Mouse (Mus musculus) kidney, postnatal 4 days (tissue): ENCODE data around the gene Far2.
"Not testable (repeated sequence)": the region's sequence is repeated elsewhere in the genome, so short reads cannot be mapped to it uniquely, and the experiment has no call there.

Experiments
- DNase-seq, 2 experiments: peaks; one replicate each; pipeline ENCODE4 v3.0.0; 2021; ENCODE audit warnings: mixed read lengths in 2 of 2

Gene Far2

GRCm38 (mm10) chr6:148120703-148121102 is 73.6 kb downstream of the Far2 start:
- no peak for DNase-seq

DNA sequence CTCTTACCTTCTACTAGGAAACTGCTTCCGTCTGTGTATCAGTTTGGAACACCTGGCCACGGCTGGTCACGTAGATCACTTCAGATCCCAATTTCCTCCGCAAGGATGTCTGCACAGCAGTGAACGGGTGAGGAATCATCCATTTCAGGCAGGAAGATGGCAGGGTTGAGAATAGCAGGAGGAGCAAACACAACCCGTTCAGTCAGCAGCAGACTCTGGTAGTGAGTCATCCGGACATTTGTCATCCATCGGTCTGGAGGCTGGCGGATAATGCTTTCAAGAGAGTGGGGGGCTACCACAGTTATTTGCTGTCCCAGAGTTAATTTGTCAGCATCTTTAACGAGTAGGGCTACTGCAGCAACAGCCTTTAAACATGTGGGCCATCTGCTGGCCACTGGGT is 79.8 kb downstream of the Far2 start:
- DNase-seq: not testable (repeated sequence)

- no peak for DNase-seq
These were observed 85.3 kb downstream of the Far2 start for GRCm38 (mm10) chr6:148132314-148132713.

- no peak for DNase-seq
These were observed 86.5 kb downstream of the Far2 start for GRCm38 (mm10) chr6:148133536-148133935.

DNA sequence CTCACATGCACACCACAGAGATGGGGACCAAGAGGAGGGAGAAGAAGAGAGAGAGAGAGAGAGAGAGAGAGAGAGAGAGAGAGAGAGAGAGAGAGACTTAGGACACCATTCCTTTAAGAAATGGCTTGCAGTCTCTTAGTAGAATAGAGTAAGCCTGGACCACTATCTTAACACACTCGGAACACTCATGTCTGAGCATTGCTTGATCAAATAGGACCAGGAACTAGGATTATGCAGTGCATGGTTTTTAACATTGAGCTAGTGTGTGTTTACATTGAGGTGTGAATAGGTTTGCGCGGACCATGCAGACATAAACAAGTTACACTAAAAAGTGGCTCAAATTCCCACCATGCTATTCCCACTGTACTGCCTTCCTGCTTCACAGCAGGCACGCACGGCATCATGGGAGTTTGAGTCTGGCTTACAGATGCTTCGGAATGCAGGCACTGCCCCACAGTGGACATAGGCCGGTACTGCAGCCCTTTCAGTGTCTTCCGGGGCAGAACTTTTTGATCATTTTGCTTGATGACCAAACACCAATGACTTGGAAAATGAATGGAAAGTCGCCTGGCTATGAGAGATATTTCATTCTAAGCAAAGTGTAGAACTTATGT is 88.8 kb downstream of the Far2 start:
- DNase-seq: peak; percentile 90 to 92

DNA sequence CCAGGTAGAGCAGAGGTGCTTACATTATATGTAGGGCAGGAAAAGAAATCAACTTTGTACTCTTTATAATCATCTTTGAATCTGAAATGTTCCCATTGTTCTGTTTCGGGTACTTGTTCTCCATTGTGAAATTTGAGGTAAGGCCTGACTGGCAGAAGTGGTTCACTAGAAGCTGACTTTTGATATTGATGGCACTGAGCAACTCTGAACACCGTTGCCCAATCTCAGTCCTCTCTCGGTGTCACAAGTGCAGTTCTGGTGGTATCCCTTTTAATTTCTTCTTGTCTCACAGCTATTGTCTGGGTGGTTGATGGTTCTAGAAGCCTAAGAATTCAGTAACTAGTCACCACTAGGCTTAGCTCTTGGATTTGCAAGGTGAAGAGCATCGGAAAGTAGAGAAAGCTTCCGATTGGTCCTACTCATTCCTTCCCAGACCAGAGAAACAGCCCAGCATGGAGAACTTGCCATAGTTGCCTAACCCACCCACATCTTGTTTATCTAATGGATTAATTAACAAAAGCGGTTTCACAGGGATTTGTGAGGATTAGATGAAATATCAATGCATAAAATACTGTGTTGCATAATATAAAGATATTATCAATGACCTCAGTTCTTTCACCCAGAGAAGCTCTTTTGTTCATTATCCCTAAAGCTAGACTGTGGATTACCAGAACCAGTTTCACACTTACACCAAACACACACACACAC is 92.4 kb downstream of the Far2 start:
- DNase-seq: no peak

DNA sequence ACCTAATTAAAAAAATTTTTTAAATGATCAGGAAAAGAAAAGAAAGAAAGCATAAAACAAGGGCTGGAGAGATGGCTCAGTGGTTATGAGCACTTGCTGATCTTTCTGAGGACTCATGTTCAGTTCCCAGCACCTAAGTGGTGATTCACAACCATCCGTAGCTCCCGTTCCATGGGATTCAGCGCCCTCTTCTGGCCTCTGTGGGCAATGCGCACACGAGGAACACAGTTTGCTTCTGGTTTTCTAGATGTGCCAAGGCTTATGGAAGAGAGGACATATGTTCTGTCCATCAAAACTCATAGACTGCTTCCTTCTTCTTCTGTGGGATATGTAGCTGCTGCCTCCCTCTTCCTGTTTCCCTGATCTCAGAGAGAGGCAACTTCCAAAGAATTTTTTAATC is 94.8 kb downstream of the Far2 start:
- DNase-seq: no peak

DNA sequence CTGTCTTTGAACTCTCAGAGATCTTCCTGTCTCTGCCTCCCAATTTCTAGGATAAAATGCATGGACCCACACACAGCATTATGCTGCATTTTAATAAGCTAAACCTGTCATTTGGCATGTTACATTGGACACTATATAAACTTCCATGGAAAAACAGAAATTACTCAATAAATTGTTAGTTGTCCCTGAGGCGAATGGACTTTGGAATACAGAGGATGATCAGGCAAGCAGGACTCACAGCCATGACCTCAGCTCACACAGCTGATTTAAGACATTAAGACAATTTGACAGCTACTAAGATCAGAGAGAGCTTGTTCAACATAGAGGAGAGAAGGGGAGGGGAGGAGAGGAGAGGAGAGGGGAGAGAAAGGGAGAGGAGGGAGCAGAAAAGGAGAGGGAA is 95.4 kb downstream of the Far2 start:
- no peak for DNase-seq

GRCm38 (mm10) chr6:148152305-148152704 is 105.2 kb downstream of the Far2 start:
- DNase-seq: not testable (repeated sequence)

DNA sequence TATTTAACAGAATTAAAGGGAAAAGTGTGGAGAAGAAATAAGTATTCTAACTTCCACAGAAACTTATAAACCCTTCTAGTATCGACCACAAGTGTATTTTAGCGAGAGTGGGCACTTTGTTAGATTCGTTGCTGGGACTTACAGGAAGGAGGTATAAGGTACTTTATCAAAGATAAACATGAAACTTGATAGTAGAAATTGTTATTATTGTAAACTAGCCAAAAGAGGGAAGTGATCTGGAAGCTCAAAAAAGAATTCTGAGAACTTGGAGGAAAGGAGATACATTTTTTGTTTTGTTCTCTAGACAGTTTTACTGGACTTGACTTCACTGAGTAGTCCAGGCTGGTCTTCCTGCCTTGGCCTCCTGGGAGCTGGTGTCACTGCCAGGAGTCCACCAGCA is 125.8 kb downstream of the Far2 start:
- peak in 1 of 2 experiments; percentile 14 for DNase-seq

DNA sequence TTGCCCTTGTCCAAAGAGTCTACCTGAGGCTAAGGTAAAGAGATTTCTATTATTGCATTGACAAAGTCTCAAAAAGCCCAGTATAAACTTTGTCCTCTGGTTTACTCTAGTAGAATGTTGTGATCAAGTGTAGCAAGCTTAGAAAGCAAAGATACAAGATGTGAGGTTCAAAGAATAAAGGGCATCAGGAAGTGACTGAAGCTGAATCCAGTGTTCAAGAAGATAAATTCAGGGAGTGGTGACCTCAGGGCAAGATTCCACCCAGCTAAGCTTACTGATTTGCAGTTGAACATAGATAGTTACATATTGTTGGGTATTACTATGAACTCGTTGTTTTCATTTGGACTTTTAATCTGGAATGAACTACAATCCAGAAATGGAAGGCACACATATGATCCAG is 138.6 kb downstream of the Far2 start:
- no peak for DNase-seq

- no peak for DNase-seq
These were observed 147.1 kb downstream of the Far2 start for GRCm38 (mm10) chr6:148193972-148194701.

GRCm38 (mm10) chr6:148199177-148199576 is 152.1 kb downstream of the Far2 start:
- DNase-seq: no peak

DNA sequence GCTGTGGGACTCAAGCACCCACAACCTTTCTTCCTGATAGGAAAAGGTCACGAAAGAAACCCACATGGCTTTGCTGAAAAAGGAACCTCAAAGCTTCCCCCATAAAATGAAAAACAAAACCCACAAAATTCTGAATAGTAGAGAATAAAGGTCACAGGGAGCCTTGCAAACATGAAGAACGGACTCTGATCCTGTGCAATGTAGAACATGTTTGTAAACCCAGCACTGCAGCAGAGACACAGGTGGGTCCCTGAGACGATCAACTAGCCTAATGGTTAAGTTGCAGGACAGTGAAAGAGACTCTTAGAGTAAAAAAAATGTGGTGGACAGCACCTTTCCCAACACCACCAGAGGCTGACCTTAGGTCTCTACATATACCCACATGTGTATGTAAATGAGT is 152.7 kb downstream of the Far2 start:
- no peak for DNase-seq

DNA sequence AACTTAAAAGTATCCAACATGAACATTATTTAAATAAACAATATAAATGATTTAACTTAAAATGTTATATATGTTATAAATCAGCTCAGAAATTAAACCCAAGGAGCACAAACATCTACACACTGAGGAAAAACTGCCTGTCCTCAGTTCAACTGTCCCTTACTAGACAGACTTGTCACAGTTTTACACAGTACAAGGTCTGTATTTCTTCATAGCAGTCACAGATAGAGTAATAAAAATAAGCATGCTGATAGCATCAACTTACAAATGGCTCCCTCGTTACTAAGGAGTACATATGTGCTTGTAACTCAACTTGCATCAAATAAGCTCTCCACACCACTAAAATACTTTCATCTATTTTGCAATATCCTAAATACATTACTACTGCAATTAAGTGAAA is 158.1 kb downstream of the Far2 start:
- DNase-seq: no peak

- DNase-seq: no peak
These were observed 160.5 kb downstream of the Far2 start for GRCm38 (mm10) chr6:148207522-148207921.

DNA sequence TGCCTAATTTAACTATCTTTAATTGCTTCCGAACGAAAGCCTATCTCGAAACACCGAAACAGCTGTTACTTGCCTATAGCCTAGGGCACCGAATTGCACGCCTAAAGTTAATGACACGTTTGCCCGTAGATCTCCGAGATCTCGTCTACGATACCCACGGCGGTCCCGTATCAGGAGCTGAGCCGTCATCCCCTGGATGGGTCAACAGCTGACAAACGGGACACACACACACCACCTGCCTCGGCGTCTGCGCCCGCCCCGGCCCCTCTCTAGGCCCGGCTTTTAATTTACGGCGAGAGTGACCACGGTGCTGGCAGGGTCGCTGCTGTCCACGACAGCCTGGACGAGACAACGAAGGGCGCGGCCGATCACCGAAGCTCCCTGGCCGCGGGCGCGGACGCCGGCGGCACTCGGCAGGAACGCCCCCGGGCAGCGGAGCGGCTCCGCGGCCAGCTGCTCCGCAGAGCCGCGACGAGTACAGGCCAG is 164.4 kb downstream of the Far2 start:
- no peak for DNase-seq

- DNase-seq: peak; percentile 97 to 98
These were observed 165.0 kb downstream of the Far2 start, which contains the start of gene Ergic2 for GRCm38 (mm10) chr6:148211897-148212680. Gene Ergic2, minus strand, starts transcription at chr6:148212374.

DNA sequence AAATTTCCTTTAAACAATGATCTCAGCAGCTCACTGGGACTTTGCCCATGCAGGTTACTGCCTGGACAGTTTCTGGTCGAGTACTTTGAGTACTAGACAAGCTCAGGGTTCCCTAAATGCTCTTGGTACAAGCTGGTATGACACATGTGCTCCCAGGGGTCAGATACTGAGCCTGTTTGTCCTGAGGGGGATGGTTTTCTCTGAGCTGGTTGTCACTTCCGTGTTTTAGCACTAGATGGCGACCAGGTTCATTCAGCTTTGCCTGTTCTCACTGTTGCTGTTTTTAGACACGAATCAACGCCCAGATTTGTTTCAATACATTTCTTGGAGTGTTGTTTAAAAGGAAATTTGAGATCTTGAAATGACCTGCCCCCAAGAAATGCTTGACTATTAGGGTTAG is 167.7 kb downstream of the Far2 start:
- DNase-seq: peak; percentile 65 to 69

DNA sequence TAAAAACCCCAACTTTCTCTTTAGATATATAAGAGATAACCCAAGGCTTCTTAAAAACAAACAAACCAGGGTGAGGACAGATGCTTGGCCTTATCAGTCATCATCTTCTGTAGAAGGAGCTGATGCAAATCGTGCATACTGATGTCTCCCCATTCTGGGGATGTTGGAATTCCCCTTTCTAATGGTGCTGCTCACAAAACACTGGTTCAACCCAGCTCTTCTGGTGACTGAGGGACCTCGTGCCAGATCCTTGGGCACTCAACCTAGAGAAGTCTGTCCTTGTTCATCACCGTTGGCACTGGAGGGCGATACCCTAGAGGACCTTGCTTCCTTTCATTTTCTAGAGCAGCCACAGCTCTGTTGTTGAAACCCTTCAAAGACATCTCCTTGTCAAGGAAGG is 169.7 kb downstream of the Far2 start:
- DNase-seq: no peak

- DNase-seq: no peak
These were observed 171.4 kb downstream of the Far2 start for GRCm38 (mm10) chr6:148218235-148219076.

DNA sequence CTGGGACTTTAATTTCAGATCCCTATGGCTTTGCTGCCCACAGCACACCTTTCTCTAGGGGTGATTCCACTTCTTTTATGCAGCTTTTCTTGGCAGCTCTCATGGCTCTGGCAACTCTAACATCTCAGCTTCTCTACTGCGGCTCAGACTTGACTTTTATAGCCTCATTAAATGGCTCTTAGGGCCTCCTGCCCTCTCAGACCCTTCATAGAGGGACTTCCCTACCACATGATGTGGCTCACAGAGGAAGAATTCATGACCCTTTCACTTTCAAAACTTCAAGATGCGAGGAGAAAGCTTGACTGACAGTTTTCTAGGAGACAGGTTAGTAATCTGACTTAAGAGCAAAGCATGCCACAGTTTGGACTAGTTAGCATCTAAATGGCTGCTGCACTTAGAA is 175.6 kb downstream of the Far2 start:
- DNase-seq: no peak
